Mouse (Mus musculus) cortical plate, adult 2 months (tissue): ENCODE measurements around the gene Ppp2r5a. TPM values are rescaled to one million over a fixed set of nuclear protein-coding genes. Genes with fewer than 3 reads are reported as not detected.

ENCODE experiments used
- H3K27ac ChIP-seq: fragments of 200-500 bp; 2 replicates; pipeline ENCODE4 v1.5.1; 2012; ENCODE audit warnings: low read length, control low read depth, inconsistent platforms; ENCODE audit not compliant: insufficient read depth
- H3K4me1 ChIP-seq: fragments of 200-500 bp; 2 replicates; pipeline ENCODE4 v1.6.1; 2011; ENCODE audit warnings: low read length; ENCODE audit not compliant: control insufficient read depth, insufficient read depth
- H3K4me3 ChIP-seq: fragments of 200-500 bp; 2 replicates; pipeline ENCODE4 v1.5.1; 2011; ENCODE audit warnings: mild to moderate bottlenecking, low read length, control low read depth; ENCODE audit not compliant: insufficient read depth
- CTCF ChIP-seq: fragments of 200-500 bp; IDR thresholded peaks from 2 replicates; pipeline ENCODE4 v1.5.1; 2011; ENCODE audit warnings: mild to moderate bottlenecking, control low read depth, low read length; ENCODE audit not compliant: insufficient read depth; ENCODE audit errors: extremely low read depth
- POLR2A ChIP-seq: fragments of 200-500 bp; IDR thresholded peaks from 2 replicates; pipeline ENCODE4 v1.6.1; 2011; ENCODE audit warnings: mild to moderate bottlenecking, low read length, control low read depth; ENCODE audit not compliant: insufficient read depth; ENCODE audit errors: extremely low read depth
- polyA plus RNA-seq: library from polyadenylated mRNA; depleted of rRNA; stranded (reverse); fragments of >200 nt; gene quantifications from 2 replicates; pipeline ENCODE4 v1.2.3, GENCODE M21; 2012

Gene Ppp2r5a
- polyA plus RNA-seq, 1 experiment = 79.8 TPM

GRCm38 (mm10) chr1:191339876-191340275, 63.2 kb downstream of the Ppp2r5a start:
- TF ChIP-seq POLR2A (no peak), CTCF (no peak)
- Histone ChIP-seq H3K27ac (no peak overlapping the region), H3K4me3 (no peak overlapping the region), H3K4me1 (no peaks in the 10 kb centered on the region)

- H3K27ac ChIP-seq = no peak overlapping the region
- no peak overlapping the region for H3K4me3 ChIP-seq
- TF ChIP-seq CTCF = no peak
- no peak for TF ChIP-seq POLR2A
- no peaks in the 10 kb centered on the region for H3K4me1 ChIP-seq
These were observed 68.6 kb downstream of the Ppp2r5a start for GRCm38 (mm10) chr1:191334500-191334899.

- Histone ChIP-seq H3K4me1 (peaks cover 2% of the 10 kb centered on the region; the same call in 1 of the 2 replicates), H3K27ac (no peak overlapping the region), H3K4me3 (no peak overlapping the region)
- TF ChIP-seq POLR2A (no peak), CTCF (no peak)
These were observed 72.7 kb downstream of the Ppp2r5a start for GRCm38 (mm10) chr1:191330356-191330755.

GRCm38 (mm10) chr1:191328019-191328441, 75.0 kb downstream of the Ppp2r5a start:
- peaks cover 2% of the 10 kb centered on the region; the same call in 1 of the 2 replicates for H3K4me1 ChIP-seq
- H3K4me3 ChIP-seq = 0 out of 2 replicates have a peak overlapping the region, but pooled peaks have one; percentile 1
- TF ChIP-seq POLR2A = no peak
- TF ChIP-seq CTCF = no peak
- no peak overlapping the region for H3K27ac ChIP-seq

GRCm38 (mm10) chr1:191327258-191327657, 75.8 kb downstream of the Ppp2r5a start:
- Histone ChIP-seq H3K4me1 (peaks cover 2% of the 10 kb centered on the region; the same call in 1 of the 2 replicates), H3K27ac (no peak overlapping the region), H3K4me3 (peak overlapping the region; percentile 57; the same call in 1 of the 2 replicates)
- no peak for TF ChIP-seq POLR2A
- no peak for TF ChIP-seq CTCF

GRCm38 (mm10) chr1:191326233-191326882, 76.7 kb downstream of the Ppp2r5a start:
- H3K27ac ChIP-seq = 0 out of 2 replicates have a peak overlapping the region, but pooled peaks have one; percentile 4
- H3K4me3 ChIP-seq = peak overlapping the region; percentile 57
- TF ChIP-seq POLR2A (no peak), CTCF (no peak)
- peaks cover 2% of the 10 kb centered on the region; the same call in 1 of the 2 replicates for H3K4me1 ChIP-seq

GRCm38 (mm10) chr1:191325726-191326232, 77.3 kb downstream of the Ppp2r5a start, which contains the start of gene Tmem206:
Gene Tmem206, plus strand, starts transcription at chr1:191325912.
- Histone ChIP-seq H3K4me3 (peak within 1 kb of the TSS; percentile 57), H3K4me1 (peaks cover 2% of the 10 kb centered on the region; the same call in 1 of the 2 replicates), H3K27ac (0 out of 2 replicates have a peak within 1 kb of the TSS, but pooled peaks have one; percentile 4)
- TF ChIP-seq CTCF (no peak), POLR2A (peak; percentile 98)

- peaks cover 2% of the 10 kb centered on the region; the same call in 1 of the 2 replicates for H3K4me1 ChIP-seq
- TF ChIP-seq POLR2A (no peak), CTCF (no peak)
- H3K4me3 ChIP-seq = peak overlapping the region; percentile 57; the same call in 1 of the 2 replicates
- no peak overlapping the region for H3K27ac ChIP-seq
These were observed 78.1 kb downstream of the Ppp2r5a start for GRCm38 (mm10) chr1:191324733-191325590.

GRCm38 (mm10) chr1:191323381-191323780, 79.7 kb downstream of the Ppp2r5a start:
- no peak for TF ChIP-seq CTCF
- no peak for TF ChIP-seq POLR2A
- H3K4me3 ChIP-seq = no peak overlapping the region

More at GRCm38 (mm10) chr1:191323381-191323780, 79.7 kb downstream of the Ppp2r5a start:
- Histone ChIP-seq H3K27ac (no peak overlapping the region), H3K4me1 (peaks cover 2% of the 10 kb centered on the region; the same call in 1 of the 2 replicates)
